Mouse (Mus musculus) bone marrow macrophage, adult 2 months (primary cell): ENCODE measurements at regions not wholly inside any gene's neighbourhood (a gene's known extent, or its start where the extent isn't known, plus 50 kb on each side); places are given as distances from the start of the nearest gene placed in this dataset.

ENCODE experiments used
- H3K27ac ChIP-seq: 2 replicates; pipeline ENCODE4 v1.5.1; 2012; ENCODE audit warnings: low read depth, low read length; ENCODE audit not compliant: insufficient read depth
- H3K4me1 ChIP-seq: 2 replicates; pipeline ENCODE4 v1.6.1; 2012; ENCODE audit warnings: low read length; ENCODE audit not compliant: control insufficient read depth, insufficient read depth
- H3K4me3 ChIP-seq: 2 replicates; pipeline ENCODE4 v1.5.1; 2012; ENCODE audit warnings: mild to moderate bottlenecking, low read length, moderate library complexity; ENCODE audit not compliant: insufficient read depth
- CTCF ChIP-seq: IDR thresholded peaks from 2 replicates; pipeline ENCODE4 v1.5.1; 2012; ENCODE audit warnings: low read depth, mild to moderate bottlenecking, low read length, moderate library complexity
- POLR2A ChIP-seq: IDR thresholded peaks from 2 replicates; pipeline ENCODE4 v1.6.1; 2012; ENCODE audit warnings: mild to moderate bottlenecking, low read depth, low read length, borderline replicate concordance

DNA sequence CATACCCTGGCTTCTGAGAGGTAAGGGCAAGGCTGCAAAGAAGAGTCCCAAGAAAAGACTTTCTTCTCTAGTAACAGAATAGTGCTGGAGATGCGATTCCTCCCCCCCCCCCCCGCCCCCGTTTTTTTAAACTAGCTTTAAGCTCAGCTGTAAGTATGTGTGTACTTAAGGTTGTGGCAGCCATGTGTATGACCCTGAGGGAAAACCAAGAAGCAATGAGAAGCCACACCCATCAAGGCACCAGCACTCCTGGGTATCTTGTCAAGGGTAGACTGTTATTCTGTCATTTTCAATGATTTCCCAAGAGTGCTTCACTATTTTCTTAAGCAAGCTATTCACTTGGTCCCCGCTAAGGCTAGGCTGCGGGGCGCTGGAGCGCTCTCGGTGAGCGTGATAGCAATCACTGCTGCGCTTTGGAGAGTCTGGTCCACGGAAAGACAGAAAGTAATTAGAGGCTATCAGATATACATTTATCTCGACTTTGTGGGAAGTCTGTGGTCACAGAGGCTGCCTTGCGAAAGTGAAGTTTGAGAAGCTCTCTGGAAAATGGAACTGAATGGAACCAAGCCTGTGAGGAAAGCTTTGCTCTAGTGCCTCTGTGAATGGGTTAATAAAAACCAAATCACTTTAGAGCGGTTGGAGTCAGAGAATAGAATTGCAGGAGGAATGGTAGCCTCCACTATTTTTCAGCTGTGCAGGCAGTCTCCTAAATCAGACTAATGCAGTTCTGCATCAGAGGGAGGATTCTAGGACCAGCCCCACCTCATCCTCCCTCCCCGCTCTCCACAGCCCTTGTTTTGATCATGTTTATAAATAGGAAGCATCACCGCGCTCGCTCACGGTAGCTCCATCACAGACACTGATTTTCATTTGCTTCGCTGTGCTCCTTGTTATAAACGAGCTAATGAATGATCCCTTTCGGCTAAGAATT, 114.8 kb upstream of the Bmp2 start:
- TF ChIP-seq POLR2A (no peak), CTCF (no peak)
- Histone ChIP-seq H3K4me3 (no peak overlapping the region), H3K27ac (no peak overlapping the region), H3K4me1 (peaks cover 16% of the 10 kb centered on the region)

DNA sequence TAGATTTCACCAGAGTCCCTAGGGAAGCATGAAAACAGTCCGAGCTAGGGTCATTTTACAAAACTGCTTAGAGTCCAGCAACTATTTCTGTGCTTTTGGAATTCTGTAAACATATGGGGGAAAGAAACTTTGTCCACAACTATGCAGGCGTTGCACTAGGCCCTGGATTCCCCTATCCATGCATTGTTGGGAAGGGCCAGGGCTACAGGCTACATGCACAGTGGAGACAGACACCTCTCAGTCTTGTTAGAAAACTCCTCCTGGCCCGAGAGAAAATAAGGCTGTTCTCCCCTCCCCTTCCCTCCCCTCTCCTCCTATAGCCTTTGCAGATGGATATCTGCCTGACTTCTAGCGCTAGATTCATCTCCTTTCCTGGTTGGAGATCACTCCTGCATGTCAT, 113.9 kb upstream of the Bmp2 start:
- H3K4me3 ChIP-seq: no peak overlapping the region
- H3K4me1 ChIP-seq: peaks cover 19% of the 10 kb centered on the region
- H3K27ac ChIP-seq: no peak overlapping the region
- no peak for TF ChIP-seq POLR2A

DNA sequence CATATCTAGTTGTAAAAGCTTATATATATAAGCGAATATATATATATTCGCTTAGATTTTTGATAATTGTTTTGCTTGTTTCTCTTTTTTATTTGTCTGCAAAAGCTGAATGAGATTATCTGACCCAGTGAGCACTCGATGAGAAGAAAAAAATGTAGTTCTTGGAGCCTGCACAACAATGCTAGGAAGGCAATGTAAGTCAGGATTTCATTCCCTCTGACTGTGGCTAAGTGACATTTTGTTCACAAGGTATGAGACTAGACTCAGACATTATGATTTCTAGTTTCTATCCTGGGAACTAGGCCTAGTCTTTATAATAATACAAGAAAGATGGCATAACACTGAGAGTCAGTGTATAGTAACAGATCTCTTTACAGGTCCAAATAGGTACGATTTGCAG, 108.9 kb upstream of the Bmp2 start:
- Histone ChIP-seq H3K4me1 (peaks cover 35% of the 10 kb centered on the region), H3K4me3 (no peak overlapping the region), H3K27ac (peak overlapping the region; percentile 64)
- TF ChIP-seq CTCF: no peak
- TF ChIP-seq POLR2A: no peak

DNA sequence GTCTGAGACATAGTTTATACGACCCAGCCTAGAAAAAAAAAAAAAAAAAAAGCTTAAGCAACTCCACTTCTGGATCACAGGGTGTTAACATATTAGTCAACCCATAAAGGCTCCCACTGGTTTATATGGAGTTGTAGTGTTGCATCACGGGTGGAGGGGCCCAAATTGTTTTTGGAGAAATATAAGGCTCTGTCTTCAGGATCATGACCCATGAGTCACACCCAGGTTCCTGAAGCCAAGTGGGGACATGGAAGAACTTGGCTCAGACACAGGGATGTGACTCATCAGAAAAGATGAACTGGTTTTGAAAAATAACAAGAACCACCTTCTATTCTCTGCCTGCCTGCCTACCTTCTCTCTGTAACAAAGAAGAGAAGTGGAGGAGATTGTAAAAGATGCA, 108.5 kb upstream of the Bmp2 start:
- TF ChIP-seq CTCF (no peak), POLR2A (no peak)
- H3K27ac ChIP-seq: peak overlapping the region; percentile 64
- H3K4me3 ChIP-seq: no peak overlapping the region
- peaks cover 35% of the 10 kb centered on the region for H3K4me1 ChIP-seq

DNA sequence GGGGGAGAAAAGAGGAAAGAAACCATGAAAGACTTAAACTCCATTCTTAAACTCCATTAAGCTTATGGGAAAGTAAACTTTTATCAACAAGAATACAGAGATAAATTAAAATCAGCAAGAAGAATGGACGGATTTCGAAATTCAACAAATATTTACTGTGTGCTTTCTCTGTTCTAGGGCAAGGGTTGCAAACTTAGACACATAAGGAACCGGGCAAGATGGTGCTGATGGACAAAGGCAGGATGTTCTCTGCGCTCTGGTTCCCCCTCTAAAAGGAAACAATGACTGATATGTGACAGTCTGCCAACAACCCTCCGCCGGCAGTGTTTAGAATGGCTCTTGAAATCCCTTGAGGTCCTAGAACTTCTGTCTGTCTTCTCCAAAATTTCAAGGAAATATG, 99.0 kb upstream of the Bmp2 start:
- TF ChIP-seq CTCF (no peak), POLR2A (no peak)
- Histone ChIP-seq H3K4me3 (no peak overlapping the region), H3K4me1 (peaks cover 29% of the 10 kb centered on the region), H3K27ac (no peak overlapping the region)

DNA sequence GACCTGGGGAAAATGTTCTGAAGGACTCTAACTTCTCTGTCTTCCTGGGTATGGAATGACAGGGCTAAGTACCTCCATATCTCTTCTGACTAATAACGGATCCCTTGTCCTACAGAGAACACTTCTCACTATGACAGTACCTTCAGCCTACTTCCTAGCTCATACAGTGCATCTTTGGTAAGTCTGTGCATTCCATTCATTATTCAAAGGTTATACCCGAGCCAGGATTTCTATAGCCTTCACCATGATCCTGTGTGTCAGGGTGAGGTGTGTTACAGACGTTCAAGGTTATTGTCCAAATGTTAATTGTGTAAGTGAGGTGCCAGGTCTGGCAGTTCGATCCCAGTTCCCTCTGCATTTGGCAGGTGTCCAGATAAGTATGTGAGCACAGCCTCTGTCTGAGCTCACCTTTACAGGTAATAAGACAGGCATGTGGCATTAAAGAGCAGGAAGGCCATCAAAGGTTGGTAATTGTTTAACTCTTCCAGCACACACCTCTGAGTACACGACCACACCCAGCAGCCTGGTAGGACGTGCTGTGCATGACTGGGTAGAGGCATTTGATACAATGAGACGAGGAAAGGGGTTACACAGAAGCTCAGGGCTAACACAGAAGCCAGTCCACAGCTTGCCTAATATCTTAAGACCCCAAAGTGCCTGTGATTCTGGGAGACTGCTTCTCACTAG, 96.3 kb upstream of the Bmp2 start:
- H3K4me3 ChIP-seq: no peak overlapping the region
- no peak overlapping the region for H3K27ac ChIP-seq
- peaks cover 42% of the 10 kb centered on the region for H3K4me1 ChIP-seq
- no peak for TF ChIP-seq CTCF
- no peak for TF ChIP-seq POLR2A

DNA sequence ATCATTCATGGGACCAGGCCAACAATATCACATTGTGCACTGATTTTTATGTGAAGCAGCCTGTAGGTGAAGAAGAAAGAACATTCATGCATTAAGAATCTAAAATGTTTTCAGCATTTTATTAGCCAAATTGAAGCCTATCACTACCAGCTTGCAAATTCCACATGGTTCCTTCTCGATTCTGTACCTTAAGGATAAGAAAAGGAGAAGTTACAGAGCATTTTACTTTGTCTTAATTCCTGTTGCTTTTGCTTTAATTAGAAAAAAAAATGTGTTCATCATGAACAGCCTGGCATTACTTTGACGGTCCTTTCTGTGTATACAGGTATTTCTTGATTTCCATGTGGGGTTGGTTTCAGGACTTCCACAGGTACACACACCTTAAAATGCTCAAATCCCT, 95.2 kb upstream of the Bmp2 start:
- no peak overlapping the region for H3K27ac ChIP-seq
- TF ChIP-seq CTCF: no peak
- peaks cover 40% of the 10 kb centered on the region for H3K4me1 ChIP-seq
- no peak overlapping the region for H3K4me3 ChIP-seq

DNA sequence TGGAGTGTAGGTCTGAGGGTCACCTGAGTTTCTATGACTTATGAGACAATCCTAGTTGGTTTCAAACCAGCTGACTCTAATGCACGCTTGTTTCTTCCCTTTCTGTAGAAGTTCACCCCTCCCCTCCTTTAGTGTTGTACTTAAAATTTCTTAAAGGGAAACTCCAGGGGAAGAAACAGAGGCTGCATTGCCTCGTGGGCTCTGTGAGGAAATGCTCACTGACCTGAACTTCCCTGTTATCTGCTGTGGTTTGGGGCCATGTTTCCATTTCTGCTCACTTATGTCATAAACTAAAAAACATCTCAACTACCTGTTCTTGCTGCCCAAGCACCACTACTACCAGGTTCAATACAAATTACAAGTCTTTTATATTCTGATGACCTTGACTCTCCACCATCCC, 93.2 kb upstream of the Bmp2 start:
- H3K4me3 ChIP-seq: no peak overlapping the region
- TF ChIP-seq CTCF (no peak), POLR2A (no peak)
- H3K27ac ChIP-seq: peak overlapping the region; percentile 55
- peaks cover 29% of the 10 kb centered on the region for H3K4me1 ChIP-seq

DNA sequence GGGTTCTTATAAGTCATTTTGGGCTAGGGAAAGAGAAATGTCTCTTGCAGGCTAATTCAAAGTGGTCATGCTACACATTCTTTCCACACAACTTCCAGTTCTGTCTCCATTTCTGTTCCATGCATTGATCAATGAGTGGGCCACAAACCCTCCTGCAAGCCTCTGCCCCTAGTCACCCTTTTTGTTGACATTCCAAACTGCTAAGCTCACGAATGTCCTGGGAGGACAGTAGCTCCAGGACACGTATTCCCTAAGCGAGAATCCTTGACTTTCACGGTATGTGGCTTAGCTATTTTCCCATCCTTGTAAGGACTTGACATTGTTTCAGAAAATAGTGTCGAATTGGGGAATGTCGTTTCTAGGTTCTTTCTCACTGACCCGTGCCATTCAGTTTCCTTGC, 91.1 kb upstream of the Bmp2 start:
- Histone ChIP-seq H3K27ac (no peak overlapping the region), H3K4me3 (no peak overlapping the region), H3K4me1 (peaks cover 29% of the 10 kb centered on the region)
- TF ChIP-seq CTCF: no peak
- TF ChIP-seq POLR2A: no peak

DNA sequence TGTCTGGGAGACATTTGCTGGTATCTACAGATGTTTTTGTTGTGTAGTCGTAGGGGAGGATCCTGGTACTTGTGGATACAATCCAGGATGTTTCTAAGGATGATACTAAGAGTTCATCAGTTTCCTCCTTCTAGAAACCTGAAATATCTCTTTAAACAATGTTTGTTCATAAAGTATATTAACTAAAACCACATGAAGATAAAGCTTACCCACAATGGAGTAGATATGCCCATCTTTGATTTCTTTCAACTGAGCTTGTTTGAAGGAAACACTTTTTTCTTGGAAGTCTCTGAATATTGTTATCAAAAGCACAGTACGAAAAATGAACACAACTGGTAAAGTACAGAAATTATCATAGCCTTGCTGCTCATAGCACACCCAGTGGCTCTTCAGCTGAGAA, 89.6 kb upstream of the Bmp2 start:
- Histone ChIP-seq H3K4me3 (no peak overlapping the region), H3K4me1 (peaks cover 20% of the 10 kb centered on the region), H3K27ac (no peak overlapping the region)
- TF ChIP-seq POLR2A: no peak
